15 mouse cellular contexts compared by ENCODE assay signal in the genomic region with DNA sequence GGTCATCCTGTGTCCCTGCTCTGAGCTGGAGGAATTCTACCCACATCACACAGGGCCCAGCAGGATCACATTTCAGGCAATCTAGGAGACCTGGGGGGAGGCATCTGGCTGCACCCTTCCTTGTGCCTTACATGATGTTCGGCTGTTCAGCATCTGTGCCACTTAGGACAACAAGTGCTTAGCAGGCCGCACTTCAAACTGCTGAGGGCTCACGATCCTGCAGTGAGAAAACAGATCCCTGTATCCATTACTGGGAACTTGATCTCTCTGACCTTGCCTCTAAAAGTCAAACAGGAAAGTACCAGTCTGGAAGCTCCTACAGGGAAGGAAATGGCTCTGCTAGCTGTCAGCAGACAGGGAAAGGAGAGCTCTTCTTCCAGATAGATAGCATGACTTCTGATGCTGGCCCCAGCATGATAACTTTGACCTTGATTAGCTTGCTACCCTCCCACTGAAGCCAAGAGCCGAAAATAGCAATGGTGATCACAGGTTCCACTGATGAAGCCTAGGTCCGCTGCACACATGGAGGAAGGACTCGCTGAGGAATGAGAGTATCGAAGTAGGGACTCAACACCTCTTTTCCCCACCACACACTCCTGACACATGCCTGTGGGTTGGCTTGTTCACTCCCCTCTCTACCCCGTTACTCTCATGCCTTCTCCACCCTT.
DNase-seq lines count a peak whose midpoint lies in the region; ATAC-seq and TF ChIP-seq lines count a peak whose summit lies in the region.
"Had no signal": no experiment of that assay in that cellular context is flagged by ENCODE, and none has a peak within 500 bp of the region (broad histone marks: within the 10 kb centered on the region; RNA-seq: fewer than 3 reads in every experiment).

No protein-coding gene starts in this region.

- H3K4me2 ChIP-seq in kidney, postnatal 0 days (ENCODE audit: low read length), result no peak overlapping the region
- no peak overlapping the region for H3K4me2 ChIP-seq in neural tube, embryonic 11.5 days (ENCODE audit: low read depth)
- H3K4me2 ChIP-seq: intestine, embryonic 15.5 days; liver, embryonic 13.5 days had no signal

- H3K36me3 ChIP-seq in kidney, postnatal 0 days (ENCODE audit: insufficient read depth, low read length), result no peaks in the 10 kb centered on the region
- H3K36me3 ChIP-seq in heart, embryonic 10.5 days, result no peaks in the 10 kb centered on the region
- H3K36me3 ChIP-seq in neural tube, embryonic 11.5 days (ENCODE audit: control insufficient read depth, insufficient read depth, low read length), result no peaks in the 10 kb centered on the region
- H3K36me3 ChIP-seq: intestine, embryonic 15.5 days; liver, embryonic 13.5 days had no signal

- WGBS in kidney, postnatal 0 days, result 34% methylated on average over 8 of the region's 8 CpGs
- 18% methylated on average over 8 of the region's 8 CpGs for WGBS in heart, embryonic 10.5 days
- WGBS in neural tube, embryonic 11.5 days, result 69% methylated on average over 8 of the region's 8 CpGs

- no peaks in the 10 kb centered on the region for H3K9me3 ChIP-seq in kidney, postnatal 0 days (replicated peaks; ENCODE audit: low read length)
- H3K9me3 ChIP-seq in heart, embryonic 10.5 days, result no peaks in the 10 kb centered on the region
- H3K9me3 ChIP-seq in neural tube, embryonic 11.5 days (ENCODE audit: control insufficient read depth, low read length), result no peaks in the 10 kb centered on the region
- H3K9me3 ChIP-seq: intestine, embryonic 15.5 days; liver, embryonic 13.5 days had no signal

- peak; percentile 53 for DNase-seq in kidney, postnatal 0 days (ENCODE audit: low spot score)
- no peak for DNase-seq in kidney, adult 8-10 months
- peak; percentile 8 for DNase-seq in embryo, embryonic 11.5 days (ENCODE audit: low read depth, low spot score)
- peak; percentile 89 for DNase-seq in heart, embryonic 10.5 days (ENCODE audit: low spot score)
- peak; percentile 20 for DNase-seq in neural tube, embryonic 11.5 days (ENCODE audit: low spot score)
- DNase-seq in adipocyte (ENCODE audit: low spot score), result no peak
- DNase-seq in left cerebral cortex, adult 11 months (ENCODE audit: low spot score), result no peak
- DNase-seq: adrenal gland, adult 2 months; cerebellum, adult 9-11 months; liver, embryonic 13.5 days; lung, postnatal 36 days; right cerebral cortex, postnatal 14 days; thymus, postnatal 36 days had no signal

- H3K4me3 ChIP-seq in kidney, postnatal 0 days (replicated peaks; ENCODE audit: low read depth, low read length), result no peak overlapping the region
- H3K4me3 ChIP-seq in heart, embryonic 10.5 days, result no peak overlapping the region
- H3K4me3 ChIP-seq in neural tube, embryonic 11.5 days (ENCODE audit: low read depth, low read length), result no peak overlapping the region
- H3K4me3 ChIP-seq: intestine, embryonic 15.5 days; liver, embryonic 13.5 days had no signal

- no peak for ATAC-seq in kidney, postnatal 0 days (replicated peaks; ENCODE audit: low FRiP score, low read depth)
- no peak for ATAC-seq in neural tube, embryonic 11.5 days (ENCODE audit: insufficient read depth, low FRiP score, low TSS enrichment)
- ATAC-seq: CD4-positive, CD25-positive, alpha-beta regulatory T cell, adult 4 months; intestine, embryonic 15.5 days had no signal

- no peaks in the 10 kb centered on the region for H3K27me3 ChIP-seq in kidney, postnatal 0 days (ENCODE audit: insufficient read depth, low read length)
- H3K27me3 ChIP-seq in heart, embryonic 10.5 days (ENCODE audit: insufficient read depth, poor library complexity, severe bottlenecking), result peaks cover 3% of the 10 kb centered on the region; the same call in 1 of the 2 replicates
- no peaks in the 10 kb centered on the region for H3K27me3 ChIP-seq in neural tube, embryonic 11.5 days (ENCODE audit: control insufficient read depth, insufficient read depth, low read length)
- H3K27me3 ChIP-seq: intestine, embryonic 15.5 days; liver, embryonic 13.5 days had no signal

- TF ChIP-seq CTCF in kidney, postnatal 0 days (IDR thresholded peaks at IDR 0.05; ENCODE audit: low read depth), result no peak

- no peak overlapping the region for H3K27ac ChIP-seq in kidney, postnatal 0 days
- peak overlapping the region; percentile 62; the same call in 1 of the 2 replicates for H3K27ac ChIP-seq in heart, embryonic 10.5 days
- H3K27ac ChIP-seq in neural tube, embryonic 11.5 days (ENCODE audit: low read depth, low read length), result no peak overlapping the region
- H3K27ac ChIP-seq: intestine, embryonic 15.5 days; liver, embryonic 13.5 days had no signal

- H3K9ac ChIP-seq in kidney, postnatal 0 days (ENCODE audit: low read depth, low read length), result no peak overlapping the region
- H3K9ac ChIP-seq in neural tube, embryonic 11.5 days (ENCODE audit: low read length), result no peak overlapping the region
- H3K9ac ChIP-seq: intestine, embryonic 15.5 days; liver, embryonic 13.5 days had no signal

- no peaks in the 10 kb centered on the region for H3K4me1 ChIP-seq in kidney, postnatal 0 days (replicated peaks; ENCODE audit: insufficient read depth, low read length)
- H3K4me1 ChIP-seq in heart, embryonic 10.5 days, result peaks cover 45% of the 10 kb centered on the region
- no peaks in the 10 kb centered on the region for H3K4me1 ChIP-seq in neural tube, embryonic 11.5 days (ENCODE audit: control insufficient read depth, insufficient read depth, low read length)
- H3K4me1 ChIP-seq: intestine, embryonic 15.5 days; liver, embryonic 13.5 days had no signal

Comparison
In these comparisons a context has a peak if more than half of its experiments do, and no peak if none do; other contexts are left out.
1. DNase-seq: peak in kidney, postnatal 0 days (single experiment), embryo, embryonic 11.5 days (single experiment), heart, embryonic 10.5 days (single experiment) and neural tube, embryonic 11.5 days (single experiment); none in kidney, adult 8-10 months (0 of 2), adipocyte (single experiment) and left cerebral cortex, adult 11 months (single experiment).